Mouse (Mus musculus) brain, adult 2 months (tissue): ENCODE measurements around the gene Gpr179.

Experiments used
- DNase-seq: peaks from one replicate; pipeline ENCODE4 v3.0.0; 2011; ENCODE audit warnings: low read depth, low spot score

Gene Gpr179

DNA sequence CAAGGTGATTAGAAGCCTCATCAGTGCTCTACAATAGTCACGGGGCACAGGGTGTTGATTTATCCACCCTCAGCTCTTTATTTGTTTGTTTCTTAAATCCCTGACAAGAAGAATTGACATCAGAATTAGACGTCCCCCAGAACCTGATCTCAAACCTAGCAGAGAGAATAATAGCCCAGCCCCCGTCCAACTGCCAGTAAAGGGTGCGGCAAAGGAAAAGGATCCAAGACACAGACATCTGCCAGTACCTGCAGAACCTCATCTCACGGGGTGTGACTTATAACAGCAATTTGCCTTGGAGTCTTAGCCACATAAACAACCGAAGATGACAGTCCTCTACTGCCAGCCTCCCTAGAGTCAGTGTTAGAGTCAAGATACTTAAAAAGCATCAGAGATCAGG, 64.9 kb downstream of the Gpr179 start:
- DNase-seq: no peak

DNA sequence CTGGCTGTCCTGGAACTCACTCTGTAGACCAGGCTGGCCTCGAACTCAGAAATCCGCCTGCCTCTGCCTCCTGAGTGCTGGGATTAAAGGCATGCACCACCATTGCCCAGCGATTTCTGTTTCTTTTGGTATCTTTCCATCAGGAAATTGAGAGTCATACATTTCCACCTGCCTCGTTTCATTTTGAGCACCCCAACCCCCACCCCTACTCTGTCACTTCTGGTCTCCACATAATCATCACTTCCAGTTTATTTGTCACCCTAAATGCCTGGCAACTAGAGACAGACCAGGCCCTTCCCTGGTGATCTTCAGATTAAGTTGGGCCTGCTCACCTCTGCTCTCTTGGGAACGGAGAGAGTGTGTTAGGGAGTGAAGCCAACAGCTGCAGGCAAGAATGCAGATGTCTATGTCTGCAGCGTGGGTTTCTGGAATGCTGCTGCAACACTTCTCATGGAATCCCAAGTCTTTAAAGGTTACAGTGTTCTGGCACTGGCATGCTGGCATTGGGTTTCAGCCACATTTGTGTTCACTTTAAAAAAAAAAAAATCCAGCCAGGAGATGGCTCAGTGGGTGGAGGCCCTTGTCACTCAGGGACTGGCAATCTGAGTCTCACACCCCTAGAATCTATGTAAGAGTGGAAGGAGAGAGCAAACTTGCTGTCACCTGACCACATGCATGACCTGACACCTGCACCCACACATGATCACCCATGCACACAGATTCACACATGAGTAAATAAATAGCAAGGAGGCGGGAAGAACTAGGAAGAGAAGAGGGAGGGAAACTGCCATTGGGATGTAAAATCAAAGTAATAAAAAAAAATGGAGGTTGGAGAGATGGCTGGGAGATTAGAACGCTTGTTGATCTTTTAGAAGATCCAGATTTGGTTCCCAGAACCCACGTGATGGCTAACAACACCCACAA, 65.8 kb downstream of the Gpr179 start:
- DNase-seq: peak; percentile 34

DNA sequence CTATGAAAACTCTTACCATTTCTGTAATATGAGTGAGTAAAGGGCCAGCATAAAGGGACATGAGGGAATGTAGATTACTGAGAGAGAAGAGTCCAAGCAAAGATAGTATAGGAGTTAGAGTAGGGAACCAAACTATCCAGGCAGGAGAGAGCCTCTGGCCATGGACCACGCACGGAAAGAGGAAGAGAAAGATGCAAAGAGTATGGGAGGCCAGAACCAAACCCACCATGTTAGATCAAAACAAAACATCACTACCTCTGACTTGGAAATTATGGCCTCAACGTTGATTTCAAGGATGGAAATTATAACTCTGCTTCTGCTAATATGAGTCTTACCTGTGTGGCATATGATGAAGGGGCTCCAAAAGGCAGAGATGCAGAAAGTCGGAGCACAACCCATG, 67.0 kb downstream of the Gpr179 start:
- no peak for DNase-seq

DNA sequence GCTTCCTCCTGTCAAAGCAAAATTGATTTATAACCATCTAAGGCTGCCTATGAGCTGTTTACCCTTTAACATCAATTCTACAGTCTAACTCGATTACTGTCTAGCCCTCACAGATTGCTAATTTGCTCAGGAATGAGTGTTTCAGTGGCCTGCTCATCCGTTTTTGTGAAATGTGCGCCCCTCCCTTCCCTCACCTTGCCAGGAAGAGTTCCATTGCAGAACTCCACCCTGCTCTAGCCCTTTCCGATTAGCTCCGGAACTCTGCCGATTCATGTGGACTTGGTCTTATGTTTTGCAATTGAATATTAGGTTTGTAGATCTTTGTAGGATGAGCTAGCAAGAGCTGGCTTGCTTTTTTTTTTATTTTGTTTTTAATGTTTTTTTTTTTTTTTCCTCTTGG, 69.7 kb downstream of the Gpr179 start:
- DNase-seq: no peak
